Mouse (Mus musculus) lung, postnatal 4 days (tissue): ENCODE results near the gene Casp7.
"Not testable (repeated sequence)": the region's sequence is repeated elsewhere in the genome, so short reads cannot be mapped to it uniquely, and the experiment has no call there.

Experiments
- DNase-seq, 2 experiments: peaks; one replicate each; pipeline ENCODE4 v3.0.0; 2021

Gene Casp7

GRCm38 (mm10) chr19:56396669-56397621 is at the start of gene Casp7:
Casp7 (plus strand) TSS chr19:56397129.
- DNase-seq: peak; percentile 83 to 86

GRCm38 (mm10) chr19:56349295-56349694 is 47.6 kb upstream of the Casp7 start:
- peak; percentile 30 to 59 for DNase-seq

DNA sequence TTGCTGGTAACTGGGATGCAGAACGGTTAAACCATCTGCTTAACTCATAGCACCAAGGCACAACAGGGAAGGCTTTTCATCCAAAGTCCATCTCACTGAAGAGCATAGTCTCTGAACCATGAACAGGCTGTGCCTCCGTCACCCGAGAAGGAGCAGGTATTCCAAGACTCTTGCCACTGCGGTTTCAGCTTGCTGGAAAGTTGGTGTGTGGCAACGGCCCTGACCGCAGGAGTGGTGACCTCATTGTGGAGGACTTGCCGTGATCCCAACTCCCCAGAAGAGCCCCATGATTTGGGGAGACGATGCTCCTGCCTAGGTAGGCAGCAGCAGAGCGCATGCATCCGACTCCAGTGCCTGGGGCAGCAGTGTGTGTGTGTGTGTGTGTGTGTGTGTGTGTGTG is 43.2 kb upstream of the Casp7 start:
- no peak for DNase-seq

DNA sequence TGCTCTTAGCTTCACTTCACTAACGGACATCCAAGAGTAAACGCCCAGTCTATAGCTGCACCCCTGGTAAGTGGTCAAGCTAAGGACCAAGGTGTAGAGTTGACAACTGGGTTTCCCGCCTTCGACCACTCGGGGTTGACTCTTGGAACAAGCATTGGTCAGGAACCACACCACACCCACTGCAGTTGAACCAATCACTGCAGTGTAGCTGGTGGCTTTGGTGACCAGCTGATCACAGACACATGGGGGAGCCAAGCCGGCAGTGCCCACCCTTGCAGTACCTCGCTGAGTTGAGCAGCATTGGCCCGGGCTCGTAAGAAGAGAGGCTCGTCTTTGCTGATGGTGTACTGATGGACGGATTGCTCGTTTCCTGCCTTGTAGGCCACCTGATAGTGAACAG is 41.7 kb upstream of the Casp7 start:
- DNase-seq: no peak

- DNase-seq: peak; percentile 63 to 83
Measured at GRCm38 (mm10) chr19:56356480-56357373, 40.2 kb upstream of the Casp7 start.

DNA sequence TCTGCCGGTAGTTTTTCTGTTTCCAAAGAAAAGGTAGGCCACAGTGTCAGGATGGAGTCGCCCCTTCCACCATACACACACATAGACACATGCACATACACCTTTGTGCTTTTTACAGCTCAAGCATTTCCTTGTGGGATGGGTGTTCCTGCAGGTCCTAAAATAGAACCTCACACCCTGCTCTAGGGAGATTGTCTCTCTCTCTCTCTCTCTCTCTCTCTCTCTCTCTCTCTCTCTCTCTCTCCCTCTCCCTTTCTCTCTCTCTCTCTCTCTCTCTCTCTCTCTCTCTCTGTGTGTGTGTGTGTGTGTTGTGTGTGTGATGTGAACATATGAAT is 39.6 kb upstream of the Casp7 start:
- DNase-seq: not testable (repeated sequence)

DNA sequence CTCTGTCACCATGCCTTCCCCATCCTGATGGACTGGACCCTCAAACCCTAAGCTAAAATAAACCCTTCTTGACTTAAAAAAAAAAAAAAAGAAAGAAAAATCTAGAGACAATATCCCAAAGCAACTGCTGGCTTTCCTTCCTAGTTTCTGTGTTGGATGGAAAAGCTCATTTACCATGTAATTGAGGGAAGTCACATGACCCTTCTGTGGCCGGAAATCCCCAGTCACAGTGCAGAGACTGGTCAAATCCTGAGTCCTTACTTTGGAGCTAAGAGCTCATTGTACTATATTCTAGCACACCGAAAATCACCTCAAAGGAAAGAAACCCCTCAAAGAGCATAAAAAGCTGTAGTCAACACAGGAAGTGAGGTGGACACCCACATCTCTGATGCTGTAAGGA is 38.0 kb upstream of the Casp7 start:
- no peak for DNase-seq

DNA sequence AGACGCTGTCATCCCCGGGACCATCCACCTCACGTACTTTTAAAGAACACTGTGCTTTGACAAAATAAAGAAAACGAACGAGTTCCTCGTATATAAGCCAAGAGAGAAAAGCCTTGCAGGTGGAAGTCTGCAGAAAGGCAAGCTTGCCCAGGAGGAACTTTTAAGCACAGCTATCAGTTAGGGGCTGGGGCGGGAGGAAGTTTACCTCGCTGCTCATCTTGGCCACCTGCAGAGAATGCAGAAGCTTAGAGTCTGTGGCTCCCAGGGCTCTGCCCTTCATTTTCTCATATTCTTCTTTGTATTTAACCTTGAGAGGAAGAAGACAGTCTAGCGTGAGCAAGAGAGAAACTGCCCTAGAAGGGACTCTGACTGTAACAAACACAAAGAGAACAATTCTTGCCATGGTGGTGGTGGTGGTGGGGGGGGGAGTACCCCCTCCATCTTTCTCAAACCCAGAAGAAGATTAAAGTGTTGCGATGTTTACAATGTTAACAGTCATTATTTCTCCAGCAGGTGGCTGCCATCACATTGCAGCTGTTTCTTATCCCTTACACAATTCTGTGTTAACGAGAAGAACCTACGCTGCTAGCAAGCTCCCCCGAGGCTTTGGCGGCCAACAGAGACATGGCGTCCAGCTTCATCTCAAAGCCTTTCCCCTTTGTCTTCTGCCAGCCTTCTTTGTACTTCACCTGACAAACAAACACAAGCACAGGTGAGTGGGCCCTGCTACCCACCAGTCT is 33.0 kb upstream of the Casp7 start:
- peak; percentile 40 to 61 for DNase-seq

DNA sequence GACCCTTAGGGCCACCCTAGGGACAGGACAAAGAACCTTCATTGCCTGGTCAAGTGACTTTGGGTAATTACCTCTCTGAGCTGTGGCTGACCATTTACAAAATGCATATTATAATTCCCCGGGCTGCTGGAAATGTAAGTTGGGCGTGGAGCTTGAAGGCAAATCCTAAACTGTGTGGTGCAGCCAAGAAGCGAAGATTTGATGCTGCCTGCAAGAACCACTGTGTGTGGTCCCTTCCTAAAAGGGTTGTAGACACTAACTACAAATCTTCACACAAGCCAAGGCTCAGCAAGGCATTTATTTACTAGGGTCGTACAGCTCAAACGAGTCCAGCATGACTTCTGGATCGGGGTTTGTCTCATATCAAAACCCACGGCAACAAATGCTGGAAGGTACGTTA is 32.4 kb upstream of the Casp7 start:
- no peak for DNase-seq

- DNase-seq: peak; percentile 46 to 82
Measured at GRCm38 (mm10) chr19:56366168-56366567, 30.8 kb upstream of the Casp7 start.

DNA sequence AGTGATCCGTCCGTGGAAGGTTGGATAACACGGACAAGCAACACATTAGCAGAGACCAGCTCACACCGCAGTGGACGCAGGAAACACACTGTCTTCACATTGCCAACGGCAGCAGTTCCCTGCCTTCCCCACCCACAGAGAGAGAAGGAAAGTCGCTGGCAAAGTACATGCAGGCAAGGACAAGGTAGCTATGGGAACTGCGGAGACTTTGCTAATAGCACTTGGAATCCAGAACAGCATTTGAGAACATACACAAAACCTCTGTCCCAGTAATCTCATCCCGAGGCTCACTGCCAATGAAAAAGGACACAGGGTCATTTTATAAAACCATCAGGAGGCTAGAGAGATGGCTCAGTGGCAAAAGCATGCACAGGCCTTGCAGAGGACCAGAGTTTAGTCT is 30.3 kb upstream of the Casp7 start:
- no peak for DNase-seq

DNA sequence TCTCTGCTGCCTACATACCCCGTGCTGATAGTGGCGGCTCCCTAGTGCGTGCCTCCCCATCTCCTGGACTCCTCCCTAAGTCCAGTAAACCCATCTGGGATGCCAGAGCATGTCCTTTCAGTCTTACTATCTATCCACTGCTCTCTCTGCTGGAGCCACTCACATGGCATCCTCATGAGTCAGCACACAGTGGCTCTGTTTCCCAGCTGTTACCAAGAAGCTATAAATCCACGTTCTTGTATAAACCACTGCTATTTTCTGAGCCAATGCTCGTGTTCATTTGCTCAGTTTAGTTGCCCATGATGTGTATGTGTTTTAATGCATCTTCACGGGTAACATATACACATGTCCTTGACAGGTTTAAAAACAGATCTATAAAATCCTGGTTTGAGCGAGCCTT is 29.2 kb upstream of the Casp7 start:
- no peak for DNase-seq

DNA sequence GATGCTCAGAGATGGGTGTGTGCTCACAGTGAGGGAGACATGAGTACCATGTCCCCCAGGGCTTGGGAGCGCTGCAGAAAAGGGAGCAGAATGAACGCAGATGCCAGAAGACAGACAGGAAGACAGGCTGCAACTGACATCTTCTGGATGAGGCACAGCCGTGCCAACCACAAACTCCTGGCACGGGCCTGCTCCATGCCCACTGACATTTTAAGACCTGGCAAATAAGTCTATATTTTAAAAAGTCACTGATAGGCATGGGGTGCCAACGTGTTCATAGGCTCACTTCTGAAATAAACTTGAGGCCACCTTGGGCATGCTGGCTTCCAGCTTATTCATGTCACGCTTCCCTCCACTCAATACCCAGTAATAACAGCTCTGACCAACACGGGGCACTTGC is 28.0 kb upstream of the Casp7 start:
- no peak for DNase-seq

- DNase-seq: no peak
Measured at GRCm38 (mm10) chr19:56370389-56371150, 26.4 kb upstream of the Casp7 start.

DNA sequence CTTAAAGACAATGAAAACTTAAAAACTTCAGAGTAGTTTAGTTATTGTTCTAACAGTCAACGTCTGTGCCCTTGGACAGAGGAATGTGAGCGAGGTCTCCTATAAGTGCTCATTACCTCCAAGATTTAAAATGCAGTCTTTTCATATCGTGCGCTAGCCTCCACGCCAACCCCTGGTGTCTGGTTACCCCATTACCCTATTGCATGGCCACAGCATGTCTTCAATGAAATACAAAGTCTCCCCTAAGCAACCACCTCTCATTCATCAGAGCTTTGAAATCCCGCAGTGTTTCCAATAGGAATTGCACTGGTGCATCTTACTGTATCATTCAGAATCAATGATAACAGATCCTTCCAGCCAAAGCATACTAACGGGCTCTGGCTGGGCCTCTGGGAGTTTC is 24.7 kb upstream of the Casp7 start:
- no peak for DNase-seq

DNA sequence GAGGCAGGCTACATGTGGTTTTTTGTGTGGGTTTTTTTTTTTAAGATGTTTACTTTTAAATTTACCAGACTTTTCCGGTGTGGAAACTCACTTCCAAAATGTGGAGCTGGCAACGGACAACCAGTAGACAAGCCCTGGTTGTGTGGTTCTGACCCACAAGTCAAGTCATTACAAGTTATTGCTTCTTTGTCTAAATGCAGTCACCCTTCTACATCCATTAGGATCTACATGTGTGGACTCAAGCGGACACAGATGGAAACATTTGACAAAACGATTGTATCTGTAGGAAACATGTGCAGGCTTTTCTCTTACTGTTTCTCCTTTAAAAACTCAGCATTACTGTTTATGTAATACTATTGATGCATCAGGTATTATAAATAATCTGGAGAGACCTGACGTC is 23.7 kb upstream of the Casp7 start:
- DNase-seq: no peak

GRCm38 (mm10) chr19:56374011-56374410 is 22.9 kb upstream of the Casp7 start:
- DNase-seq: no peak

- no peak for DNase-seq
Measured at GRCm38 (mm10) chr19:56378007-56378406, 18.9 kb upstream of the Casp7 start.

- DNase-seq: no peak
Measured at GRCm38 (mm10) chr19:56378554-56379172, 18.3 kb upstream of the Casp7 start.

- no peak for DNase-seq
Measured at GRCm38 (mm10) chr19:56380341-56380740, 16.6 kb upstream of the Casp7 start.

GRCm38 (mm10) chr19:56381407-56381806 is 15.5 kb upstream of the Casp7 start:
- DNase-seq: no peak

- DNase-seq: no peak
Measured at GRCm38 (mm10) chr19:56385546-56385945, 11.4 kb upstream of the Casp7 start.
